Mouse (Mus musculus) lung, postnatal 10 days (tissue): ENCODE data around the gene Fbxl17.

ENCODE experiments used
- DNase-seq: peaks from one replicate; pipeline ENCODE4 v3.0.0; 2021

The Fbxl17 gene

GRCm38 (mm10) chr17:63499636-63500155 is at the start of gene Fbxl17:
Fbxl17 (minus strand) TSS chr17:63500017.
- DNase-seq = peak; percentile 72

GRCm38 (mm10) chr17:63547465-63547864 is 47.6 kb upstream of the Fbxl17 start:
- peak; percentile 32 for DNase-seq

- DNase-seq = no peak
These were observed 34.9 kb upstream of the Fbxl17 start for GRCm38 (mm10) chr17:63534576-63535265.

- DNase-seq = no peak
These were observed 33.4 kb upstream of the Fbxl17 start for GRCm38 (mm10) chr17:63533074-63533836.

GRCm38 (mm10) chr17:63529476-63529875 is 29.7 kb upstream of the Fbxl17 start:
- no peak for DNase-seq

GRCm38 (mm10) chr17:63520691-63521090 is 20.9 kb upstream of the Fbxl17 start:
- no peak for DNase-seq

- DNase-seq = no peak
These were observed 10.6 kb upstream of the Fbxl17 start for GRCm38 (mm10) chr17:63510451-63510850.

GRCm38 (mm10) chr17:63501091-63501490 is 1.3 kb upstream of the Fbxl17 start:
- DNase-seq = no peak

- DNase-seq = peak; percentile 91
These were observed 478 bp upstream of the Fbxl17 start for GRCm38 (mm10) chr17:63500156-63500834.

GRCm38 (mm10) chr17:63498717-63499635 is 841 bp downstream of the Fbxl17 start:
- DNase-seq = peak; percentile 81

GRCm38 (mm10) chr17:63498182-63498716 is 1.6 kb downstream of the Fbxl17 start:
- DNase-seq = no peak

- DNase-seq = no peak
These were observed 2.5 kb downstream of the Fbxl17 start for GRCm38 (mm10) chr17:63497206-63497731.

- peak; percentile 16 for DNase-seq
These were observed 3.7 kb downstream of the Fbxl17 start for GRCm38 (mm10) chr17:63496153-63496552.

GRCm38 (mm10) chr17:63493876-63494580 is 5.8 kb downstream of the Fbxl17 start:
- DNase-seq = no peak

- peak; percentile 68 for DNase-seq
These were observed 6.5 kb downstream of the Fbxl17 start for GRCm38 (mm10) chr17:63493274-63493673.

GRCm38 (mm10) chr17:63492665-63493273 is 7.0 kb downstream of the Fbxl17 start:
- DNase-seq = peak; percentile 29

- DNase-seq = no peak
These were observed 10.3 kb downstream of the Fbxl17 start for GRCm38 (mm10) chr17:63489525-63489924.

- DNase-seq = peak; percentile 78
These were observed 32.0 kb downstream of the Fbxl17 start for GRCm38 (mm10) chr17:63467866-63468265.

GRCm38 (mm10) chr17:63465239-63465638 is 34.6 kb downstream of the Fbxl17 start:
- peak; percentile 13 for DNase-seq

- no peak for DNase-seq
These were observed 37.3 kb downstream of the Fbxl17 start for GRCm38 (mm10) chr17:63462512-63462911.
